Mouse (Mus musculus) midbrain, embryonic 14.5 days (tissue): ENCODE results near the gene Jagn1. TPM values are rescaled to one million over a fixed set of nuclear protein-coding genes. Genes with fewer than 3 reads are reported as not detected.
A peak's percentile ranks its signal among the peaks of the same experiment; 100 is the strongest.

Source experiments
- ATAC-seq: fragments of 200-750 bp; cut with Nextera tagmentation; 2 replicates; pipeline ENCODE4 v1.8.0; 2017; ENCODE audit warnings: moderate number of reproducible peaks, moderate library complexity; ENCODE audit not compliant: low FRiP score, low TSS enrichment
- DNase-seq: peaks from one replicate; pipeline ENCODE4 v3.0.0-alpha.2; 2015
- H3K27ac ChIP-seq: fragments of 300-500 bp; sonication (generic); replicated peaks from 2 replicates; pipeline ENCODE4 v1.5.1; 2014; ENCODE audit warnings: mild to moderate bottlenecking, low read depth, low read length, moderate library complexity
- H3K27me3 ChIP-seq: fragments of 300-500 bp; sonication (generic); 2 replicates; pipeline ENCODE4 v1.6.1; 2014; ENCODE audit warnings: low read length, control low read depth, mixed read lengths; ENCODE audit not compliant: control insufficient read depth, insufficient read depth
- H3K36me3 ChIP-seq: fragments of 300-500 bp; sonication (generic); 2 replicates; pipeline ENCODE4 v1.6.1; 2014; ENCODE audit warnings: low read length, control low read depth; ENCODE audit not compliant: control insufficient read depth, insufficient read depth
- H3K4me1 ChIP-seq: fragments of 300-500 bp; sonication (generic); 2 replicates; pipeline ENCODE4 v1.6.1; 2014; ENCODE audit warnings: mild to moderate bottlenecking, antibody characterized with exemption, low read length, control low read depth; ENCODE audit not compliant: control insufficient read depth, insufficient read depth
- H3K4me2 ChIP-seq: fragments of 300-500 bp; sonication (generic); 2 replicates; pipeline ENCODE4 v1.6.1; 2014; ENCODE audit warnings: mild to moderate bottlenecking, low read length, moderate library complexity
- H3K4me3 ChIP-seq: fragments of 300-500 bp; sonication (generic); replicated peaks from 2 replicates; pipeline ENCODE4 v1.5.1; 2014; ENCODE audit warnings: low read depth, low read length
- H3K9ac ChIP-seq: fragments of 300-500 bp; sonication (generic); replicated peaks from 2 replicates; pipeline ENCODE4 v1.6.1; 2014; ENCODE audit warnings: mild to moderate bottlenecking, low read length, moderate library complexity
- H3K9me3 ChIP-seq: fragments of 300-500 bp; sonication (generic); 2 replicates; pipeline ENCODE4 v1.6.1; 2016; ENCODE audit warnings: low read length, control low read depth, mixed read lengths; ENCODE audit not compliant: control insufficient read depth
- WGBS: fragments of 180-500 bp; shearing (Covaris S2); extraction: QIAGEN DNeasy Blood & Tissue Kit; methylation state at CpG from one replicate; pipeline ENCODE4 v1.1.7; 2014; 5-methylcytosine and 5-hydroxymethylcytosine counted together
- polyA plus RNA-seq: library from polyadenylated mRNA; unstranded; fragments of >200 nt; fragmentation: Nextera tagmentation; extraction: Ambion mirVana; gene quantifications from 2 replicates; pipeline ENCODE4 v1.2.1, GENCODE M21; 2014

Jagn1 gene
- polyA plus RNA-seq, 1 experiment from 2014 or later, result 86.1 TPM

- ATAC-seq (no peak), DNase-seq (no peak)
- Histone ChIP-seq H3K36me3 (no peaks in the 10 kb centered on the region), H3K9me3 (no peaks in the 10 kb centered on the region), H3K9ac (no peak overlapping the region), H3K4me3 (no peak overlapping the region), H3K27me3 (no peaks in the 10 kb centered on the region), H3K4me2 (no peak overlapping the region), H3K27ac (no peak overlapping the region), H3K4me1 (no peaks in the 10 kb centered on the region)
- WGBS, result 69% methylated on average over 10 of the region's 10 CpGs
Measured at GRCm38 (mm10) chr6:113458635-113459034, 16.3 kb downstream of the Jagn1 start.

GRCm38 (mm10) chr6:113464040-113464439 lies 21.7 kb downstream of the Jagn1 start:
- no peak overlapping the region for H3K9ac ChIP-seq
- 71% methylated on average over 7 of the region's 7 CpGs for WGBS
- no peaks in the 10 kb centered on the region for H3K27me3 ChIP-seq
- no peak overlapping the region for H3K4me3 ChIP-seq
- H3K4me2 ChIP-seq, result no peak overlapping the region
- H3K9me3 ChIP-seq, result no peaks in the 10 kb centered on the region
- no peaks in the 10 kb centered on the region for H3K4me1 ChIP-seq
- ATAC-seq (no peak), DNase-seq (no peak)
- no peaks in the 10 kb centered on the region for H3K36me3 ChIP-seq
- no peak overlapping the region for H3K27ac ChIP-seq

- DNase-seq, result no peak
- H3K9ac ChIP-seq, result no peak overlapping the region
Measured at GRCm38 (mm10) chr6:113465602-113466001, 23.2 kb downstream of the Jagn1 start.

GRCm38 (mm10) chr6:113468512-113468911 lies 26.1 kb downstream of the Jagn1 start:
- DNase-seq (no peak), ATAC-seq (no peak)
- no peak overlapping the region for H3K9ac ChIP-seq
- H3K36me3 ChIP-seq, result no peaks in the 10 kb centered on the region
- no peak overlapping the region for H3K27ac ChIP-seq
- WGBS, result 76% methylated on average over 3 of the region's 3 CpGs
- no peak overlapping the region for H3K4me3 ChIP-seq
- peaks cover 7% of the 10 kb centered on the region for H3K4me1 ChIP-seq
- no peaks in the 10 kb centered on the region for H3K9me3 ChIP-seq
- peaks cover 20% of the 10 kb centered on the region for H3K27me3 ChIP-seq
- H3K4me2 ChIP-seq, result no peak overlapping the region

More at GRCm38 (mm10) chr6:113465602-113466001, 23.2 kb downstream of the Jagn1 start:
- Histone ChIP-seq H3K4me1 (peaks cover 7% of the 10 kb centered on the region), H3K4me2 (no peak overlapping the region), H3K4me3 (no peak overlapping the region), H3K27me3 (peaks cover 14% of the 10 kb centered on the region), H3K9me3 (no peaks in the 10 kb centered on the region), H3K27ac (no peak overlapping the region), H3K36me3 (no peaks in the 10 kb centered on the region)
- no peak for ATAC-seq
- WGBS, result 55% methylated on average over 5 of the region's 5 CpGs

- Histone ChIP-seq H3K36me3 (no peaks in the 10 kb centered on the region), H3K27ac (no peak overlapping the region), H3K27me3 (peaks cover 20% of the 10 kb centered on the region), H3K9me3 (no peaks in the 10 kb centered on the region), H3K4me1 (peaks cover 7% of the 10 kb centered on the region), H3K4me3 (peak overlapping the region; percentile 32), H3K4me2 (peak overlapping the region; percentile 59), H3K9ac (0 out of 2 replicates have a peak overlapping the region, but pooled peaks have one; percentile 23)
- peak; percentile 69; the same call in 1 of the 2 replicates for ATAC-seq
- 10% methylated on average over 9 of the region's 9 CpGs for WGBS
- DNase-seq, result peak; percentile 83
Measured at GRCm38 (mm10) chr6:113469021-113469420, 26.7 kb downstream of the Jagn1 start.

DNA sequence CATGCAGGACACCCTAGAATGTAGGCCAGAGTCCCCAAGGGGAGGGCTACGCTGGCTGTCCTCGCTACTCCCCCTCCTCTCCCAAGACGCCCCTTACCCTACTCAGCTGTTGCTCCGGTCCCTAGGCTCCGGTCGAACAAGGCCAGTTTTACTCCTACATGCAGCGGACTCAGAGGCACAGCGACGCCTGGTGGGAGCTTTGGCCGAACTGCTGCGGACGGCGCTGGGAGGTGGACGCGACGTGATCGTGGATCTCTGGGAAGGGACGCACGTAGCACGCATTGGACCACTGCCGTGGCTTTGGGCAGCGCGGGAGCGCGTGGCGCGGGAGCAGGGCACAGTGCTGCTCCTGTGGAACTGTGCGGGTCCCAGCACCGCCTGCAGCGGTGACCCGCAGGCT lies 27.1 kb downstream of the Jagn1 start:
- Histone ChIP-seq H3K36me3 (no peaks in the 10 kb centered on the region), H3K27ac (no peak overlapping the region), H3K9ac (peak overlapping the region; percentile 23; the same call in 1 of the 2 replicates), H3K9me3 (no peaks in the 10 kb centered on the region), H3K4me1 (peaks cover 7% of the 10 kb centered on the region), H3K4me3 (peak overlapping the region; percentile 32), H3K4me2 (peak overlapping the region; percentile 59), H3K27me3 (peaks cover 20% of the 10 kb centered on the region)
- ATAC-seq (peak; percentile 59), DNase-seq (peak; percentile 83)
- under 1% methylated on average over 31 of the region's 31 CpGs for WGBS

GRCm38 (mm10) chr6:113471297-113471936 lies 29.0 kb downstream of the Jagn1 start, which contains the start of gene Il17rc:
Il17rc (plus strand) TSS chr6:113471427.
- Histone ChIP-seq H3K27me3 (peaks cover 20% of the 10 kb centered on the region), H3K27ac (no peak within 1 kb of the TSS), H3K4me1 (peaks cover 7% of the 10 kb centered on the region), H3K9me3 (no peaks in the 10 kb centered on the region), H3K4me2 (no peak within 1 kb of the TSS; the same call in 1 of the 2 replicates), H3K4me3 (no peak within 1 kb of the TSS), H3K36me3 (no peaks in the 10 kb centered on the region), H3K9ac (no peak within 1 kb of the TSS)
- 17% methylated on average over 12 of the region's 12 CpGs for WGBS
- DNase-seq, result no peak
- ATAC-seq, result no peak

DNA sequence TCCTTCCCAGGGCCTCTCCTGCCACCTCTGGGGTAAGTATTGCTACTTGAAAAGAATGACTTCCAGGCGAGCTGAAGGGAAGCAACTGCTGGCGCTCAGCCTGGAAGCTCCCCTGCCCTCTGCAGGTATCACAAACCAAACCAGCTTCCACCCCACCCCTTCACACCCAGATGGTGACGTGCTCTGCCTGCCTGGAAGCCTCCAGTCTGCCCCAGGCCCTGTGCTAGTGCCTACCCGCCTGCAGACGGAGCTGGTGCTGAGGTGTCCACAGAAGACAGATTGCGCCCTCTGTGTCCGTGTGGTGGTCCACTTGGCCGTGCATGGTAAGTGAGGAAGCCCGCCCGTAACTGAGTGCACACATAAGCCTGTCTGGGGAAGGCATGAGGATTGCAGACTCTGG lies 29.7 kb downstream of the Jagn1 start:
- DNase-seq, result no peak
- H3K9ac ChIP-seq, result no peak overlapping the region
- H3K27ac ChIP-seq, result no peak overlapping the region
- H3K4me3 ChIP-seq, result no peak overlapping the region
- H3K36me3 ChIP-seq, result no peaks in the 10 kb centered on the region
- H3K4me2 ChIP-seq, result no peak overlapping the region
- H3K27me3 ChIP-seq, result peaks cover 20% of the 10 kb centered on the region
- H3K4me1 ChIP-seq, result peaks cover 7% of the 10 kb centered on the region
- no peaks in the 10 kb centered on the region for H3K9me3 ChIP-seq
- WGBS, result 64% methylated on average over 10 of the region's 10 CpGs
- no peak for ATAC-seq

DNA sequence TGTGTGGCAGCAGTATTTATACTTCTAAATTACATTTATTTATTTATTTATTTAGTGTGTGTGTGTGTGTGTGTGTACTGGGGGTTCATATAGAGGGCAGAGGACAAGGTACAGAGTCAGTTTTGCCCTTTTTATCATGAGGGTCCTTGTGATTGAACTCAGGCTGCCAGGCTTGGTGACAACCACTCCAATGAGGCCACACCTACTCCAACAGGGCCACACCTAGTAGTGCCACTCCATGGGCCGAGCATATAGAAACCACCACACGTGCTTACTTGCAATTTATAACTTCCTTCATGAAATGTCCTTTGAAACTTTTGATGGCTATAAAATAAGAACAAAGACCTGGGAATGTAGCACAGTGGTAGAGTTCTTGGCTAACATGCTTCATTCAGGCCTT lies 30.9 kb downstream of the Jagn1 start:
- Histone ChIP-seq H3K36me3 (no peaks in the 10 kb centered on the region), H3K27me3 (peaks cover 20% of the 10 kb centered on the region), H3K4me3 (no peak overlapping the region), H3K4me2 (no peak overlapping the region), H3K9me3 (no peaks in the 10 kb centered on the region), H3K4me1 (peaks cover 7% of the 10 kb centered on the region), H3K27ac (no peak overlapping the region), H3K9ac (no peak overlapping the region)
- DNase-seq, result no peak
- 82% methylated on average over 2 of the region's 2 CpGs for WGBS
- no peak for ATAC-seq
